Mouse (Mus musculus) neutrophil, adult 5-6 weeks (primary cell): ENCODE data around the gene Snx29. TPM values are rescaled to one million over a fixed set of nuclear protein-coding genes. Genes with fewer than 3 reads are reported as not detected.

ENCODE experiments used
- ATAC-seq: fragments of 151-379, 151-347 bp; 2 replicates; pipeline ENCODE4 v1.8.0; 2017; ENCODE audit warnings: mild to moderate bottlenecking, moderate TSS enrichment; ENCODE audit not compliant: insufficient number of reproducible peaks, poor library complexity, low FRiP score, severe bottlenecking; ENCODE audit errors: extremely low read depth
- total RNA-seq: library from RNA; stranded (forward); fragments of 200-1000 nt; gene quantifications from 2 replicates; pipeline ENCODE4 v1.2.3, GENCODE M21; 2017

The Snx29 gene
- total RNA-seq, 1 experiment from 2014 or later, result 135 TPM

GRCm38 (mm10) chr16:11772318-11772717 lies 449.6 kb downstream of the Snx29 start:
- no peak for ATAC-seq

DNA sequence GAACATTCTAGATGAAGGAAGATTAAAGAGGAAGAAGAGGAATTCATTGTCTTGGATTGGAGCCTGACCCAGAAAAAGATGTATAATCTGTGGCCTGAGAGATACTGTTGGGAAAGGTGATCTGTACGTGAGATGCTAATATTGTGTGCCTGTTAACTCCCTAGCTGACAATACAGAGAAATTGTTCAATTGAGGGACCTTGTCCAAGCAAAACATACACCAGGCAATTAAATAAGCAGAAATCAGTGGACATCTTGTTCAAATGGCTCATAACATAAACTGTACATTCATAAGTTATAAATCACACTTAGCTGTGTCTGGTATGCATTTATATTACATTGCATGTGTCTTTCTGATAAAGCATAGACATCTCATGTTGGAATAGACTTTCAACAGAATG lies 451.6 kb downstream of the Snx29 start:
- no peak for ATAC-seq

DNA sequence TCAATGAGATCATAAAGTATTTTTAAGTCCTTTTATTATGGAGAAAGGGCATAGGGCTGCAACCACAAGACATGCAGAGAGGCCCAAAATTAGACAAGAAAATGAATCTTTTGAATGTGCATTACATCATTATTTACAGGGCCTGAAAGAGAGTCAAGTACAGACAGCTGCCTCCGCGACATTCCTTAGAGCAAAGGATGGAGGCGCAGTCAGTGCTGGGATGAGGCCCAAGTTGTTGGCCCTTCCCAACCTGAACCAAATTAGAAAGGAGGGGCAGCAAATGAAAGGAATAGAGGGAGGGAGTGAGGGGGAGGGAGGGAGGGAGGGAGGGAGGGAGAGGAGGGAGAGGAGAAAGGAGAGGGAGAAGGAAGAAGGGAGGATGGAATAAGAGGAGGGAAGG lies 453.8 kb downstream of the Snx29 start:
- ATAC-seq, result no peak

DNA sequence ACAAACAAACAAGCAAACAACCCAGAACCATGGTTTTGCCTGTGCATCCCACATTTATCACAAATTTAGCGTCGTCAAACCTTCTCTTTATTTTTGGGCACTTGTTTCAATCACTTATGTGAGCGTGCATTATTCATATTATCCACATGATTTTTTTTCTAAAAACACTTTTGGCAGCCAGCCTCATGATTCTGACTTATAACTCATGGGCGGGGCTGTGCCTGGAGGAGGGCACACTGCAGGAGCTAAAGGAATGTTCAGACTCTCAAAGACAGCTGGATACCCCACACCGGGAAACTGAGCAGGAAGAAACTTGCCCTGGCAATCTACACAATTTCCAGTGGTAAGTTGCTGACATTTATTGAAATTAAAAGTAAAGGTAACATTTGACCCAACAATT lies 455.5 kb downstream of the Snx29 start:
- no peak for ATAC-seq

GRCm38 (mm10) chr16:11778715-11779460 lies 456.2 kb downstream of the Snx29 start:
- ATAC-seq, result no peak

DNA sequence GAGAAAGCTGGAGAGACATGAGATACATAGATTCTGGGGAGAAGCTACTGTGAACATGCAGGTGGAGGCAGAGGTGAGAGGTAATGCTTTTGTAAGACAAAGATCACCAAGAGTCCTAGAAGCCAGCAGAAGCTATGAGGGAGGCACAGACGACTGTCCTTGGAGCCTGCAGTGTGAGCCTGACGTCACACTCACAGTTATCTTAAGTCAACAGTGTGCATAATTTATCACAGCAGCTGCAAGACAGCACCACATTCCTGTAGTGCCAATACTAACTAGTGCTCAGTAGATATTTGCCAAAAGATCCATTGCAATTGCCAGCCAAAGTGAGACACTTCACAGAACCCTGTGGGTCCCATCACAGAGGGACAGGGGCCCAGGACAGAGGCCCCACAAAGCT lies 459.4 kb downstream of the Snx29 start:
- ATAC-seq, result no peak

GRCm38 (mm10) chr16:11783337-11783736 lies 460.6 kb downstream of the Snx29 start:
- no peak for ATAC-seq

DNA sequence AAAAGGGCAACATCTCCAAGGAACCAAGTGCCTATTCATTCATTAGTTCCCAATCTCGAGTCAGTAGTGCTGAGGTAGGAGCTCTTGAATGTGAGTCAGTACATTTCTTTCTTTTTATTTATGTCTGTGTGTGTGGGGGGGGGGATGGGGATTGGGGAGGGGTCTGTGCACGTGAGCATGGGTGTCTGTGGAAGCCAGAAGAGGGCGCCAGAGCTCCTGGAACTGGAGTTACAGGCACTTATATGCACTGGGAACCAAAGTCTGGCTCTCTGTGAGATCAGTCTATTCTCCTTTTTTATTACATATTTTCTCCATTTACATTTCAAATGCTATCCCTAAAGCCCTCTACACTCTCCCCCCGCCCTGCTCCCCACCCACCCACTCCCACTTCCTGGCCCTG lies 461.6 kb downstream of the Snx29 start:
- no peak for ATAC-seq

DNA sequence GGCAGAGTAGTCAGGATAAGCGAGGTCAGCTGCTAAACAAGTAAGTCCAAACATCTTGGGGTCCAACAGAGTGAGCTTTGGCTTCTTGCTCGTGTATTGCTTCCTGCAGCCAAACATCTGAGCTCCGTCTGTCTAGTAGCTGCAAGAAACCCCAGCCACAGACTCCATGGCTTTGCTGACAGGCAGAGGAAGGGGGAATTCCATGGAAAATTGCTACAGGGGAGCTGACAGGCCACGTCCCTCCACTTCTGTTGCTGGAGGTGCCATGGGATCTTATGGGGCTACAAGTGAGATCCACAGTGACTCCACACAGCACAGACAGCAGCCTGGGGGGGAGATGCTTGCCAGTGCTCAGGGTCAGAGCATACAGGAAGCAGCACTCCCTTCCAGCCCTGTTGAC lies 463.1 kb downstream of the Snx29 start:
- ATAC-seq, result no peak

DNA sequence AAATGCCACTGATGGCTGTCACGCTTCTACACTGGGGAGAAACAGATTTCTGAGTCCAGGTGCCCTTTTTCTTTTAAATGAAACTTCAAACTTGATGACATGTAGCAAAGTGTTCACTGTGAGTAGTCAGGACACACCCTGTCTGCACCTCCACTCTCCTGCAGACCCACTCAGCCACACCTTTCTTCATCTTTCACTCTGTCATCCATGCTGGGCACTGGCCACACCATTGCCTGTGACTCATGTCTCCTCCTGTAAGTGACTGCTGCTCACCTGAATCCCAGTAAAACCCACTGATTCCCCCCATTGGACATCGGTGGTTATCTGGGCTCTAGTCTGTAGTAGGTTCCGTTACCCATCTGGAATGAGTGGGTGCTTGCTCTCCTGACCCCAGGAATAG lies 467.8 kb downstream of the Snx29 start:
- no peak for ATAC-seq

DNA sequence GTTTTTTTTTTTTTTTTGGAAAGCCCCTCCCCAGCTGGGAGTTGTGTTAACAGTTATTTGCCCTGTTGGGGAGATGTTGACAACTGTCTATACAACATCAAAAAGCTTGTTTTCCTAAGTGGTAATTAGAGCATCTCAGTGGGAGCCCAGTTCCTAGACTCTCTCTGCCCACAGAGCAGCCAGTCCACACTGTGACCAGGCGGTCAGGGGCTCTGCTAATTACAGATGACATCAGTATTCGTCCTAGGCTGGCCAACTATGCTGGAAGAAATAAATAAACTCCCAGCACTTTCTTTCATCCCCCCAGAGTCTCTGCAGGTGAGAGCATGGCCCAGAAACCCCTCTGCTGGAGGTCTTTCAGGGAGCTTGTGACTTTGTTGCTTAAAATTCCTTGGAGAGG lies 470.7 kb downstream of the Snx29 start:
- no peak for ATAC-seq

- no peak for ATAC-seq
Observed at GRCm38 (mm10) chr16:11794628-11795027, 471.9 kb downstream of the Snx29 start.

DNA sequence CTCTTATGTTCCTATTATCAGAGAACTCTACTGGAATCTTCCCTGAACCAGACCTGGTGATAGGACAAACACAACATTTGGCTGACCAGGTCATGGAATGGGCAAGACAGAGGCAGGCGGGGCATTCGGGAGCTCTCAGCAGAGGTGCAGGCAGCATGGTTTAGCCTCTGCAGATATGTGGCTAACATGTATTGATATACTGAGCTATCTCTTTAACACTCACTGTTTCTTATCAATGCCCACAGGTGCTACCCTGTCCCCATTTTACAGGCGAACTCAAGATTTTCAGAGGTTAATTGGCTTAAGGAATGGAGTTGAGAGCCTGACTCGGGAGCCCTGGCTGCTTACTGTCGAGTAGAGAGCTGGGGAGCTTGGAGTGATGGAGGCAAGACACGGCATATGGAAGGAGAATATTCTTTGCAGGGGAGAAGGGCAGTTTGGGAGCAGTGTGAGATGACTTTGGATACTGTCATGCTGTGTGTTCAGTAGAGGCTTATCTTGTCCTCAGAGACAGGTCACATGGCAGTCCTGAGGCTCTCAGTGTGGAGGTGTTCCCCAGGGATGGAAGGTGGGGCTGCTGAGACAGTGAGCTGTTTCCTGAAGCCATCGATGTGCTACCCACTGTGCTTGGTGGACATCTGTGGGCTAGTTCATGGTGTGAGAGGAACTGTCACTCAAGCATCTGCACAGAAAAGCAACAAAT lies 473.2 kb downstream of the Snx29 start:
- no peak for ATAC-seq

DNA sequence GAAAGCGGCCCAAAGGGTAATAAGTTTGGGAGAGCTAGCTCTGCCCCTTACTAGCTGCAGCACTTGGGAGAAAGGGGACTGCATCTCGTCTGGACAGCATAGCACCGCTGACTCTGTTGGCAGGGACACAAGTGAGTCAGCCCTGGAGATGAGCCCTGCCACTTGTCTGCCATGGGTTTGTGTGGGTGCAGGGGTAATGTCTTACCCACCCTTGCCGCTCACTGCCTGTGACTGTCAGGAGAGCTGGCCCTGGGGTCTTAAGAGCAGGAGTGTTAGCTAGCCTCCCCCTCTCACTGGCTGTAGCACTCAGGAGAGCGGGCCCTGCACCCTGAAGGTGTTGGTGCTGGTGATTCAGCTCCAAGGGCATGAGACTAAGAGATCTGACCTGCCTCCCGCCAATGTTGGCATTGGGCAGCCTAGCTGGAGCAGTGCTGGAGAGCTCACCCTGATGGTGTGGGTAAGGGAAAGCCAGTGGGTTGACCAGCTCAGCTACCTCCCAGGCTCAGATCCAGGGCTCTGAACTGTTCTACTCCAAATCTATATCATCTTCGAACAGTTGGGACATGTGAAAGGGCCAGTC lies 479.3 kb downstream of the Snx29 start:
- ATAC-seq, result no peak

Other genes starting within 250 kb of the Snx29 start
- 44.1 and 46.4 TPM in 2 replicates for gene Txndc11, start 188.3 kb upstream of the Snx29 start, total RNA-seq
- gene Zc3h7a, start 146.5 kb upstream of the Snx29 start, total RNA-seq, result 495 and 507 TPM in 2 replicates
- 69.9 and 76.5 TPM in 2 replicates for gene Rsl1d1, start 119.6 kb upstream of the Snx29 start, total RNA-seq
- 44.6 and 45.8 TPM in 2 replicates for gene Gspt1, start 68.6 kb upstream of the Snx29 start, total RNA-seq
- gene Tnfrsf17, start 9.1 kb upstream of the Snx29 start, total RNA-seq, result 1.5 TPM in 1 of 2 replicates, not detected in the other